Mouse (Mus musculus) large intestine, adult 2 months (tissue): ENCODE measurements at regions not wholly inside any gene's neighbourhood (a gene's known extent, or its start where the extent isn't known, plus 50 kb on each side); places are given as distances from the start of the nearest gene placed in this dataset.

ENCODE experiments used
- DNase-seq: peaks from one replicate; pipeline ENCODE4 v3.0.0-alpha.2; 2012; ENCODE audit warnings: low read depth, low spot score
- WGBS: fragments of 180-500 bp; shearing (Covaris S2); methylation state at CpG from one replicate; pipeline ENCODE4 v1.1.7; 2018; 5-methylcytosine and 5-hydroxymethylcytosine counted together

DNA sequence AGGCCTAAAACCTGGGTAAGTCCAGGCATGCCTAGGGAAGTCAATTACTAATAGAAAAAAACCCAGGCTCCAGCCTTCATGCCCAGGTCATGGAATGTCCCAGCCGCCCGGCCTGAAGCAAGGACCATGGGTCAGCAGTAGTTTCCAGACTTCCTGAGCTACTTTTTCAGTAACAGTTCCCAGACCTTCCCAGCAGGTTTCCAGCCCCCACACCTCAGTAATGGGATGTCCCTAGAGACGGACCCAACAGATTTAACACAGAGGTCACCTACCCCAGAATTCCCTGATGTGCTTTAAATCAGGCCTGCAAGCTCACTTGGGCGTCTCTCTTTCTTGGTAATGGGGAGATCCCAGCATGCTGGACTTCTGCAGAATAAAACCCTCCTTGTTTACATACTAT lies 65.2 kb upstream of the Rpl34 start:
- WGBS = 87% methylated on average over 4 of the region's 4 CpGs
- no peak for DNase-seq

DNA sequence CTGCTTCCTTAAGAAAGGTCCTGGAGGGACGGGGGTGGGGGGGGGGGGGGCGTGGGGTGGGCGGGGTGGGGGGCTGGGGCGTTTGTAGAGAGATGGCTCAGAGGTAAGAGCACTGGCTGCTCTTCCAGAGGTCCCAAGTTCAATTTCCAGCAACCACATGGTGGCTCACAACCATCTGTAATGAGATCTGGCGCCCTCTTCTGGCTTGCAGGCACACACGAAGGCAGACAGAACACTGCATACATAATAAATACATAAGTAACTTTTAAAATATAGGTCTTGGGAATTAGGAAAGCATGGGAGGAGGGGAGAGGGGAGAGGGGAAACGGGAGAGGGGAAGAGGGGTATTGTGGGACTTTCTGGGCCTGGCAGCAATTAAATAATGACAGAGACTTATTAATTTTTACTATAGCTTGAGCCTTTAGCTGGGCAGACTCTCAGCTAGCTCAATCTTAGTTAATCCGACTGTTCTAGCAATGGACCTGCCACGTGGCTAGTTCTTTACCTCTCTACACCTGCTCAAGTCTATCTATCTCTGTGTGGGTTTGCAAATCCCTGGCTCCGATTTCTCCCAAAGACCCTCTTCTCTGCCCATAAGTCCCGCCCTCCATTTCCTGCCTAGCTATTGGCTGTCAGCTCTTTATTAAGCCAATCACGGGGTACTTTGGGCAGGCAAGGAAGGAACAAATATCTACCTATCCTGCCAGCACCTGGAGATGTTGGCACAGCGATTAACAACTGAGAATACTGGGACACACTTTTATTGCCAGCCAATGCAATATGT lies 64.1 kb upstream of the Rpl34 start:
- WGBS = 43% methylated on average over 13 of the region's 13 CpGs
- no peak for DNase-seq

DNA sequence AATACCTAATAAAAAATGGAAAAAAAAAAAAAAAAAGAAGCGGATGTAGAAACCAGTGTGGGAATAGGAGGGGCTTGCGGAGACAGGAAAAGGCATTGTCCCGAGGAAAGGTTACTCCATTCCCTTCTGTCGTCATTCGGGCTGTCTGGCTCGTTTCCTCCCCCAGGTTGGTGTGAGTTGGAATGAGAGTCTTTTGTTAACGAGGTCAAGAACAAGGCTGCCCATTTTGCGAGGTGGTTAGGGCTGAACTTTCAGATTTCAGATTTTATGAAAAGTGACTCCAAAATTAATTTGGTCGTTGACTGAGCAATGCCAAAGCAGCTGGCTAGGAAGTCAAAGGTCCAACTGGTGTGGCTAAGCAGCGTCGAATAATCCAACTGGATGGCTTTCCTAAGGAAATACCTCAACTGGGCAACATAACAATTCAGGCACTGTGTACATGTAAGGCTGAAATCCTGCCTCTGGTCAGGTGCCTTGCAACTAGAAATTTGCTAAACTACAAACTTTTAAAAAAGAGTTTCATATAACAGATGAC lies 50.6 kb upstream of the Rpl34 start:
- DNase-seq = no peak
- WGBS = 68% methylated on average over 11 of the region's 11 CpGs
